Mouse (Mus musculus) hindbrain, embryonic 13.5 days (tissue): ENCODE results near the gene Ltbp4. TPM values are rescaled to one million over a fixed set of nuclear protein-coding genes. Genes with fewer than 3 reads are reported as not detected.

Source experiments
- ATAC-seq: fragments of 200-750 bp; cut with Nextera tagmentation; 2 replicates; pipeline ENCODE4 v1.8.0; 2017; ENCODE audit warnings: moderate TSS enrichment; ENCODE audit not compliant: low FRiP score
- H3K27ac ChIP-seq: fragments of 300-500 bp; sonication (generic); 2 replicates; pipeline ENCODE4 v1.5.1; 2015; ENCODE audit warnings: inconsistent platforms, mild to moderate bottlenecking, moderate library complexity
- H3K27me3 ChIP-seq: fragments of 300-500 bp; sonication (generic); 2 replicates; pipeline ENCODE4 v1.6.1; 2015; ENCODE audit warnings: mild to moderate bottlenecking, inconsistent platforms
- H3K36me3 ChIP-seq: fragments of 300-500 bp; sonication (generic); 2 replicates; pipeline ENCODE4 v1.6.1; 2015; ENCODE audit warnings: mild to moderate bottlenecking, inconsistent platforms
- H3K4me1 ChIP-seq: fragments of 300-500 bp; sonication (generic); replicated peaks from 2 replicates; pipeline ENCODE4 v1.6.1; 2015; ENCODE audit warnings: inconsistent platforms
- H3K4me2 ChIP-seq: fragments of 300-500 bp; sonication (generic); 2 replicates; pipeline ENCODE4 v1.6.1; 2015; ENCODE audit warnings: inconsistent platforms, mild to moderate bottlenecking, moderate library complexity
- H3K4me3 ChIP-seq: fragments of 300-500 bp; sonication (generic); 2 replicates; pipeline ENCODE4 v1.5.1; 2015; ENCODE audit warnings: mild to moderate bottlenecking, inconsistent platforms
- H3K9ac ChIP-seq: fragments of 300-500 bp; sonication (generic); 2 replicates; pipeline ENCODE4 v1.6.1; 2015; ENCODE audit warnings: mild to moderate bottlenecking, inconsistent platforms
- H3K9me3 ChIP-seq: fragments of 300-500 bp; sonication (generic); 2 replicates; pipeline ENCODE4 v1.6.1; 2016; ENCODE audit warnings: inconsistent platforms
- WGBS: fragments of 180-500 bp; shearing (Covaris S2); methylation state at CpG from one replicate; pipeline ENCODE4 v1.1.7; 2015; 5-methylcytosine and 5-hydroxymethylcytosine counted together
- polyA plus RNA-seq: library from polyadenylated mRNA; unstranded; fragments of >200 nt; fragmentation: Nextera tagmentation; extraction: Ambion mirVana; gene quantifications from 2 replicates; pipeline ENCODE4 v1.2.1, GENCODE M21; 2015

The Ltbp4 gene
- polyA plus RNA-seq, 1 experiment from 2014 or later, result 5.4 TPM

DNA sequence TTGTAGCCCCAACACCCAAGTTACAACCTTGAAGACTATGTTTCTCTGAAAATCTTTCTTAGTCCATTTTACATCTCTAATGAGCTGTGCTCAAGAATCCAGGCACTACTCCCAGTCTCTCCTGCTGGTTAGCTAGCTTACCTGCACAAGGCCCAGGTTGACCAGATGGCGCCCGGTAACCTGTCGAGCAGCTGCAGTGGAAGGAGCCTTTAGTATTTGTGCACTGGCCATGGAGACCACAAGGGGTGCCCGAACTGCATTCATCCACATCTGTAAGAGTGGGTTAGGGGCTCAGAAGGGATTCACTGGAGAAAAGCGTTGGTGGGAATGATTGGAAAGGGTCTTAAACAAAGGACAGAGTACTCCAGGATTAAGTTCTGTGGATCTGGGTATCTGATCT lies 14.5 kb downstream of the Ltbp4 start:
- Histone ChIP-seq H3K4me1 (peaks cover 18% of the 10 kb centered on the region), H3K36me3 (no peaks in the 10 kb centered on the region), H3K27ac (no peak overlapping the region), H3K4me3 (no peak overlapping the region), H3K4me2 (no peak overlapping the region), H3K9ac (no peak overlapping the region), H3K9me3 (no peaks in the 10 kb centered on the region), H3K27me3 (peaks cover 69% of the 10 kb centered on the region)
- 85% methylated on average over 5 of the region's 5 CpGs for WGBS
- ATAC-seq, result no peak

DNA sequence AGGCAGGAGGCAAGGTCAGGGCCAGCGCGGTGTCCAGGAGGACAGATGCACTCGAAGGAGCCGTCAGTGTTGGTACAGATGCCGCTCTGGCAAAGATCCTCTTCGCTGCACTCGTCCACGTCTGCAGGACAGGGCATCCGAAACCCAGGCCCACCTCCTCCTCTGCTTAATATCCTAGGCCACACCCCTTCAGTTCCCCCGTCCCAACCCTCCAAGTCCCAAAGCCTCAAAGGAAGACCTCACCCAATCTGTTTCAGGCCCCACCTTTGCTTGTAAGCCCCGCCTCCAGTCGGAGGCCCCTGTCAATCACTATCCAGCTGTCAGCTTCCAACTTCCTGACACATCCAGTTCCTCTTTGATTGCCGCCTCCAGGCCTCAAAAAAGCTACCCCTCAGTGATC lies 15.2 kb downstream of the Ltbp4 start:
- H3K4me3 ChIP-seq, result no peak overlapping the region
- H3K36me3 ChIP-seq, result no peaks in the 10 kb centered on the region
- no peak overlapping the region for H3K9ac ChIP-seq
- H3K27me3 ChIP-seq, result peaks cover 62% of the 10 kb centered on the region
- no peaks in the 10 kb centered on the region for H3K9me3 ChIP-seq
- 23% methylated on average over 13 of the region's 13 CpGs for WGBS
- no peak for ATAC-seq
- H3K4me2 ChIP-seq, result no peak overlapping the region
- H3K4me1 ChIP-seq, result peaks cover 18% of the 10 kb centered on the region
- no peak overlapping the region for H3K27ac ChIP-seq

DNA sequence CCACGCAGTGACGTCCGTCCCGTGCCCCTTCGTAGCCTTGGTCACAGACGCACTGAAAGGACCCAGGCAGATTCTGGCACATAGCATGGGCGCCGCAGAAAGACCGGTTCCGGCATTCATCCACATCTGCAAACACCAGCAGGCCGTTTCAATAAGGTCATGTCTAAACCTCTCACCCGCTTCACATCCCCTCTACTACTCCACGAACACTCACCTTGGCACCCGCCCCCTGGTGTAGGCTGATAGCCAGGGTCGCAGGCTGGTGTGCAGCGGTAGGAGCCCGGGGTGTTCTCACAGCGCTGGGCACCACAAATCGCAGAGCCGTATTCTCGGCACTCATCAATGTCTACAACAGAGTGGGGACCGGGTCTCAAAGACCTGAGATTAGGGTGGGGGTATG lies 18.1 kb downstream of the Ltbp4 start:
- no peak for ATAC-seq
- Histone ChIP-seq H3K4me1 (no peaks in the 10 kb centered on the region), H3K36me3 (no peaks in the 10 kb centered on the region), H3K4me2 (no peak overlapping the region), H3K4me3 (no peak overlapping the region), H3K9ac (no peak overlapping the region), H3K27me3 (peaks cover 33% of the 10 kb centered on the region), H3K9me3 (no peaks in the 10 kb centered on the region), H3K27ac (no peak overlapping the region)
- 94% methylated on average over 22 of the region's 22 CpGs for WGBS

DNA sequence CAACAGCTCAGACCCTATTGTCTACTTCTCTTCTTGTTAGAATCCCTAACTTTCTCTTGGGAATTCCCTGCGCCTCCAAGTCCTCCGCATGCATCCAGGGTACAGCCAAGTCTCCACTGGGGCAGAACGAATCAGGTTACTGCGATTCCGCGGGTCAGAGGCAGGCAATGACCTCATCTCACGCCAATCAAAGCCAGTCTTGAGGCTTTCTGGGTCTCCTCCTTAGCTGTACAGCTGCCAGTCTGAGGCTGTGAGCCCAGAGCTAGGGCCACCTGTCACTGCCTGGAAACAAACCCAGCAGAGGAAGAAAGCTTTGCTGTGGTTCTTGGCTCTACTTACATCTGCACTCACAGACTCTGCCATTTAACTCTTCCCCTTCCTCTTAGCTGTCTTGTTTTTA lies 21.5 kb downstream of the Ltbp4 start:
- H3K4me1 ChIP-seq, result no peaks in the 10 kb centered on the region
- ATAC-seq, result no peak
- peaks cover 4% of the 10 kb centered on the region; the same call in 1 of the 2 replicates for H3K36me3 ChIP-seq
- no peak overlapping the region for H3K9ac ChIP-seq
- 20% methylated on average over 7 of the region's 7 CpGs for WGBS
- no peak overlapping the region for H3K4me3 ChIP-seq
- H3K9me3 ChIP-seq, result peaks cover 11% of the 10 kb centered on the region; the same call in 1 of the 2 replicates
- H3K4me2 ChIP-seq, result no peak overlapping the region
- H3K27ac ChIP-seq, result no peak overlapping the region
- H3K27me3 ChIP-seq, result peaks cover 11% of the 10 kb centered on the region

DNA sequence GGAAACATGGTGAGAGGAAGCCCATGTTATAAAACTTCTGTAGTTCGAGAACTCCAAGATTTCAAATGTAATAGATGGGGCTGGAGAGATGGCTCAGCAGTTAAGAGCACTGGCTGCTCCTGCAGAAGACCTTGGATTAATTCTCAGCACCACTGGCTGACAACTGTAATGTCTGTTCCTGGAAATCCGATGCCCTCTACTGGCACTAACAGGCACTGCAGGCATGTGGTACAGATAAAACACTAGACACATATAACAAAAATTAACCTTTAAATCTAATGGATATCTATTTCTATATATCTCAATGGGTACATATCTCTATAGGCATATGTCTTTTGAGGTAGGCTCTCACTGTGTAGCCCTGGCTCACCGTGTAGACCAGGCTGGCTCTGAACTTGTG lies 23.1 kb downstream of the Ltbp4 start:
- H3K4me2 ChIP-seq, result no peak overlapping the region
- H3K9me3 ChIP-seq, result peaks cover 11% of the 10 kb centered on the region; the same call in 1 of the 2 replicates
- H3K27me3 ChIP-seq, result peaks cover 24% of the 10 kb centered on the region
- no peak overlapping the region for H3K4me3 ChIP-seq
- H3K9ac ChIP-seq, result no peak overlapping the region
- H3K4me1 ChIP-seq, result peaks cover 9% of the 10 kb centered on the region
- ATAC-seq, result no peak
- peaks cover 4% of the 10 kb centered on the region; the same call in 1 of the 2 replicates for H3K36me3 ChIP-seq
- no peak overlapping the region for H3K27ac ChIP-seq
- 98% methylated on average over 3 of the region's 3 CpGs for WGBS

DNA sequence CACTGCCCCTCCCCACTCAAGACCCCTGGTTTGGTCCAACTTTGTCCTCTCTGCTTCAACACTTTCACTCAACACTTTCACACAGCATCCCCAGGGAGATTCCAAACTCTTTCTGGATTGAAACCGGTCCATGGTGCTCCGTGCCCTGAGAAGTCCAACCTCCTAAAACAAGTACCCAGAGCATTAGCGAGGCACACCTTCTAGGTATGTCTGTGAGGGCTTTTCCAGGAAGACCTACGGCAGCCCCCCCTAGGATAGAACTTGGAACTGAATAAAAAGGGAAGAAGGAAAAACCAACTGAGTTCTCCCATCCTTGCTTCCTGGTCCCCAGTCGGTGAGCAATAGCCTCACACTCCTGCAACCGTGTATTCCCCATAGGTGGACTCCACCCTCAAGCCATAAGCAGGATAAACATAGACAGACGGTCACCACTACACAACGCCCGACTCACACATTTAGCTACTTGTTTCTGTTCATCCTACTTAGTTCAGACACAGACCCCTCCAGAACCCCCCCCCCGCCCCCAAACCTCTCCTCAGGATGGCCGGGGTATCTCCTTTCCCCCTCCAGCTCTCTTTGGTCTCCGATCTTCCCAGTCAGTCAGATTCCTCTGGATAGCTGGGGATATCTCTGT lies 25.7 kb downstream of the Ltbp4 start:
- H3K9ac ChIP-seq, result no peak overlapping the region
- peaks cover 11% of the 10 kb centered on the region; the same call in 1 of the 2 replicates for H3K9me3 ChIP-seq
- peaks cover 17% of the 10 kb centered on the region for H3K4me1 ChIP-seq
- H3K36me3 ChIP-seq, result peaks cover 4% of the 10 kb centered on the region; the same call in 1 of the 2 replicates
- peaks cover 34% of the 10 kb centered on the region for H3K27me3 ChIP-seq
- WGBS, result 94% methylated on average over 12 of the region's 12 CpGs
- no peak overlapping the region for H3K4me3 ChIP-seq
- no peak overlapping the region for H3K27ac ChIP-seq
- no peak for ATAC-seq
- H3K4me2 ChIP-seq, result no peak overlapping the region

DNA sequence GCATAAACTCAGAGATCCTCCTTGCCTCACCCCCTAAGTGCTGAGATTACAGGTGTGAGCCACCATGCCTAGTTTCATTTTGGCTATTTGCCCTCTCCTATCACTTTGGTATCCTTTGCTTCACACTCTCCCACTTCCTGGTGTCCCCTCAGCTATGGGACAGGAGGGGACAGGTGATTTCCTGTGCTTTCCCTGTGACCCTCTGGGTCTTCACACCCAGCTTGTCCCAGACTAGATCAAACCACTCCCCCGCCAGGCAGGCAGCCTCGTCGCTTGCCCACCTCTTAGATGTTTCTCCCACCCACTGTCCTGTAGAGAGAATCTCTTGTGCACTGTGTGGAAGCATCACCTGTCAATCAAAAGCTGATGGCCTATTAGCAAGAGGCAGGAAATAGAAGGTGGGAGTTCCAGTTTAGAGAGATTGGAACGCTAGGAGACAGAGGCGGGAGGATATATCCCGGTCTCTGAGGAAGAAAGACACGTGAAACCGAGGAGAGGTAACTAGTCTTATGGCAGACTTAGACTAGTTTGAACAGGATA lies 26.4 kb downstream of the Ltbp4 start:
- 45% methylated on average over 8 of the region's 8 CpGs for WGBS
- no peak for ATAC-seq
- Histone ChIP-seq H3K27me3 (peaks cover 34% of the 10 kb centered on the region), H3K9me3 (peaks cover 11% of the 10 kb centered on the region; the same call in 1 of the 2 replicates), H3K4me2 (peak overlapping the region; percentile 55), H3K4me3 (no peak overlapping the region), H3K4me1 (peaks cover 17% of the 10 kb centered on the region), H3K27ac (no peak overlapping the region), H3K36me3 (peaks cover 4% of the 10 kb centered on the region; the same call in 1 of the 2 replicates), H3K9ac (0 out of 2 replicates have a peak overlapping the region, but pooled peaks have one; percentile 62)

DNA sequence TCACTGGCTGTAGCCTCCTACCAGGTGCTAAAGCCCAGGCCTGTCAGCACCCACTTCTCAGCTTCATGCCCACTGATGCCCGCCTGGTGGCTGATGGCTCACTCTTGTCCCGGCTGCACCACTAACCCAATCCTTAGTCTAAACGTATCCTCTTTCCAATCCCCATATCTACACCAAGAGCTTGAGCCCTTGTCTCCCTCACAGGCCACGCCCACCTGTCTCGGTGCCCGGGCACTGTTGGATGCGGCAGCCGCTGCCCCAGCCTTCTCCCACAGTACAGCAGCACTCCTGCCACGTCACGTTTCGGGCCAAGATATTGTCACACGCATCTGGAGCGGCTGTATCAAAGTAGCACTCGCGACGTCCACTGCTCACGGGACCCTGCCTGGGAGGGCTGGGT lies 27.2 kb downstream of the Ltbp4 start:
- WGBS, result 3% methylated on average over 17 of the region's 17 CpGs
- H3K4me2 ChIP-seq, result peak overlapping the region; percentile 55

DNA sequence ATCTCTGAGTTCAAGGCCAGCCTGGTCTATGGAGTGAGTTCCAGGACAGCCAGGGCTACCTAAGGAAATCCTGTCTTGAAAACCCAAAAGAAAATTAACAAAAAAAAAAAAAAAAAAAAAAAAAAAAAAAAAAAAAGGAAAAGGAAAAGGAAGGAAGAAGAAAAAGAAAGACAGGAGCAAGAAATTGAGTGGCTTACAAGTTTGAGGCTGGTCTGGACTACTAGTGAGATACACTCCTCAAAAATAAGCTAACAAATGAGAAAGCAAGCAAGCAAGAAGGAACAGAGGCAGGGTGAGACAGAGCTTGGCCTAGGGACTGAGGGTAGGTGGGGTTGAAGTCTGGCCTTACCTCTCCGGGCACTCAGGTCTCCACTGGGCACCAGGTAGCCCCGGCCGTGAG lies 27.7 kb downstream of the Ltbp4 start:
- H3K27me3 ChIP-seq, result peaks cover 41% of the 10 kb centered on the region
- H3K4me3 ChIP-seq, result no peak overlapping the region
- peaks cover 4% of the 10 kb centered on the region; the same call in 1 of the 2 replicates for H3K36me3 ChIP-seq
- 52% methylated on average over 3 of the region's 3 CpGs for WGBS
- H3K4me2 ChIP-seq, result peak overlapping the region; percentile 55
- no peak for ATAC-seq
- 0 out of 2 replicates have a peak overlapping the region, but pooled peaks have one; percentile 62 for H3K9ac ChIP-seq
- H3K4me1 ChIP-seq, result peaks cover 17% of the 10 kb centered on the region
- no peak overlapping the region for H3K27ac ChIP-seq
- peaks cover 11% of the 10 kb centered on the region; the same call in 1 of the 2 replicates for H3K9me3 ChIP-seq

More for the DNA sequence above, 27.2 kb downstream of the Ltbp4 start:
- H3K36me3 ChIP-seq, result peaks cover 4% of the 10 kb centered on the region; the same call in 1 of the 2 replicates
- peak; percentile 43; the same call in 1 of the 2 replicates for ATAC-seq
- peaks cover 11% of the 10 kb centered on the region; the same call in 1 of the 2 replicates for H3K9me3 ChIP-seq
- H3K27me3 ChIP-seq, result peaks cover 37% of the 10 kb centered on the region
- H3K9ac ChIP-seq, result peak overlapping the region; percentile 62
- peaks cover 17% of the 10 kb centered on the region for H3K4me1 ChIP-seq
- H3K27ac ChIP-seq, result no peak overlapping the region
- peak overlapping the region; percentile 33 for H3K4me3 ChIP-seq

DNA sequence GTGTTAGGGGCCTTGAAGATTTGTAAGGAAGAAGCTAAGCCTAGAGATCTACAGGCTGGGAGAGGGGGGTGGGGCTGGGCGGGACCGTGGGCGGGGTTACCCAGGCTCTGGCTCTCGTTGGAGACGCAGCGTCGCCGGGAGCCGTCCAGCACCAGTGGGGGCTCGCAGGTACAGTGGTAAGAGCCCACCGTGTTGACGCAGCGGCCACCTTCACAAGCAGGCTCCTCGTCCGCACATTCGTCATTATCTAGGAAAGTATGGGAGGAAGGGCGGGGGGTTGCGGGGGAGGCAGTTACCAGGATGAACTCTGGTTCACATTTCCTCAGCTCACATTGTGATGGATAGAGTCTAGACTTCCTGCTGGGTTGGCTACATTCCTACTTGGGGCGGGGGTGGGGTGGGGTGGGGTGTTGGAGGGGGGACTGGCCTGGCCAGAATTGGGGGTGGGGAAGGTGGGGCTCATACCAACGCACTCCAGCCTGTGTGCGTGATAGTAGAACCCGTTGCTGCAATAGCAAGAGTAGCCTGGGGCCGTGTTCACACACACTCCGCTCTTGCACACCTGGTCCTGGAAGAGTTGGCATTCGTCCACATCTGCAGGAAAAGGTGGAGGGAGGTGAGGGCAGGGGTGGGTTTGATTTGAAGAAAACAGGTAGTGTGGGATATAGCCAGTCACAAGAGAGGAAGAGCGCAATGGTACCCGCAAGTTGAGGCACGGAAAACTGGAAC lies 28.5 kb downstream of the Ltbp4 start:
- H3K4me1 ChIP-seq, result peaks cover 17% of the 10 kb centered on the region
- H3K27ac ChIP-seq, result no peak overlapping the region
- peak overlapping the region; percentile 55 for H3K4me2 ChIP-seq
- WGBS, result 9% methylated on average over 28 of the region's 28 CpGs
- peak overlapping the region; percentile 29 for H3K4me3 ChIP-seq
- peaks cover under 1% of the 10 kb centered on the region; the same call in 1 of the 2 replicates for H3K36me3 ChIP-seq
- peaks cover 44% of the 10 kb centered on the region for H3K27me3 ChIP-seq
- H3K9ac ChIP-seq, result 0 out of 2 replicates have a peak overlapping the region, but pooled peaks have one; percentile 53
- no peak for ATAC-seq
- H3K9me3 ChIP-seq, result peaks cover 7% of the 10 kb centered on the region; the same call in 1 of the 2 replicates

DNA sequence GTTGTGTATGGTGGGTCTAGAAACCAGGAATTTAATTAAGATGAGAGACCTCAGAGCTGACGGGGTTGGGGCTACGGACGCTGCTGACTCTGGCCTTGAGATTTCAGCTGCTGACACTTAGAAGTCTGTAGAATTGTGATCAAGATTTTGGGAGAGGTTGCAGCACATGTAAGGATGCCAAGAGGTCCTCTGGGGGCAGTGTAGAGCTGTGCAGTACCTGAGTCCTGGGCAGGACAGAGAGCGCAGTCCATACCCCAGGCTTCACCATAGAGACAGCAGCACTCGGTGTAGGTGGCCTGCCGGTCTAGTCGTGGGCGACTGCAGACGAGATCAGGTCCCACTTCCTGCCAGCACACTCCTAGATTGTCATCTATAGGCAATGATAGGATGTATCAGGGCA lies 29.9 kb downstream of the Ltbp4 start:
- ATAC-seq, result no peak
- H3K27ac ChIP-seq, result no peak overlapping the region
- 63% methylated on average over 9 of the region's 9 CpGs for WGBS
- no peak overlapping the region for H3K4me2 ChIP-seq
- H3K9me3 ChIP-seq, result no peaks in the 10 kb centered on the region
- H3K4me3 ChIP-seq, result no peak overlapping the region
- no peaks in the 10 kb centered on the region for H3K36me3 ChIP-seq
- peaks cover 17% of the 10 kb centered on the region for H3K4me1 ChIP-seq
- H3K27me3 ChIP-seq, result peaks cover 47% of the 10 kb centered on the region
- no peak overlapping the region for H3K9ac ChIP-seq
